In genomic region chr11:11844367-11844971, GRCm38 (mm10) we compare ENCODE assay signal across 8 mouse cellular contexts. TPM values are rescaled to one million over a fixed set of nuclear protein-coding genes. Genes with fewer than 3 reads are reported as not detected.
DNase-seq lines count a peak whose midpoint lies in the region; ATAC-seq lines count a peak whose summit lies in the region.

No protein-coding gene starts in this region.

- H3K4me1 ChIP-seq in embryonic facial prominence, embryonic 12.5 days, result peaks cover 10% of the 10 kb centered on the region
- peaks cover 57% of the 10 kb centered on the region for H3K4me1 ChIP-seq in heart, embryonic 12.5 days (replicated peaks)
- peaks cover 25% of the 10 kb centered on the region for H3K4me1 ChIP-seq in kidney, embryonic 15.5 days
- H3K4me1 ChIP-seq in stomach, embryonic 16.5 days (ENCODE audit: control insufficient read depth, insufficient read depth, low read length), result peaks cover 12% of the 10 kb centered on the region

- ATAC-seq in embryonic facial prominence, embryonic 12.5 days (ENCODE audit: insufficient number of reproducible peaks, insufficient read depth, low FRiP score, low TSS enrichment), result peak; percentile 82
- ATAC-seq in heart, embryonic 12.5 days (ENCODE audit: insufficient number of reproducible peaks, low FRiP score), result peak; percentile 63
- peak; percentile 97 for ATAC-seq in kidney, embryonic 15.5 days (replicated peaks; ENCODE audit: low FRiP score)
- peak; percentile 85 for ATAC-seq in stomach, embryonic 16.5 days (ENCODE audit: insufficient read depth, low FRiP score)
- no peak; the same call in 1 of the 2 replicates for ATAC-seq in granulocyte monocyte progenitor cell, adult 5-6 weeks (replicated peaks; ENCODE audit: poor library complexity, severe bottlenecking)

- H3K9me3 ChIP-seq in embryonic facial prominence, embryonic 12.5 days, result no peaks in the 10 kb centered on the region
- H3K9me3 ChIP-seq in heart, embryonic 12.5 days (replicated peaks), result no peaks in the 10 kb centered on the region
- no peaks in the 10 kb centered on the region for H3K9me3 ChIP-seq in kidney, embryonic 15.5 days (replicated peaks)
- H3K9me3 ChIP-seq in stomach, embryonic 16.5 days (replicated peaks; ENCODE audit: control insufficient read depth, low read length), result no peaks in the 10 kb centered on the region

- peak; percentile 32 to 82 for DNase-seq in urinary bladder, adult 18-20 months (ENCODE audit: low spot score in 2 of 2)
- no peak for DNase-seq in urinary bladder, adult 2 months (ENCODE audit: low spot score)
- peak; percentile 70 for DNase-seq in lung, postnatal 14 days

- no peaks in the 10 kb centered on the region for H3K36me3 ChIP-seq in embryonic facial prominence, embryonic 12.5 days
- no peaks in the 10 kb centered on the region for H3K36me3 ChIP-seq in heart, embryonic 12.5 days
- H3K36me3 ChIP-seq in kidney, embryonic 15.5 days, result no peaks in the 10 kb centered on the region
- H3K36me3 ChIP-seq in stomach, embryonic 16.5 days (ENCODE audit: control insufficient read depth, insufficient read depth, low read length), result no peaks in the 10 kb centered on the region

- H3K9ac ChIP-seq in embryonic facial prominence, embryonic 12.5 days, result no peak overlapping the region
- H3K9ac ChIP-seq in heart, embryonic 12.5 days, result peak overlapping the region; percentile 2; the same call in 1 of the 2 replicates
- no peak overlapping the region for H3K9ac ChIP-seq in kidney, embryonic 15.5 days
- H3K9ac ChIP-seq in stomach, embryonic 16.5 days (ENCODE audit: low read length), result no peak overlapping the region

- H3K27me3 ChIP-seq in embryonic facial prominence, embryonic 12.5 days, result no peaks in the 10 kb centered on the region
- H3K27me3 ChIP-seq in heart, embryonic 12.5 days (replicated peaks), result no peaks in the 10 kb centered on the region
- H3K27me3 ChIP-seq in kidney, embryonic 15.5 days, result no peaks in the 10 kb centered on the region
- H3K27me3 ChIP-seq in stomach, embryonic 16.5 days (ENCODE audit: control insufficient read depth, insufficient read depth, low read length), result no peaks in the 10 kb centered on the region

- 52% methylated on average over 13 of the region's 13 CpGs for WGBS in embryonic facial prominence, embryonic 12.5 days
- WGBS in heart, embryonic 12.5 days, result 45% methylated on average over 13 of the region's 13 CpGs
- 24% methylated on average over 13 of the region's 13 CpGs for WGBS in kidney, embryonic 15.5 days
- 49% methylated on average over 13 of the region's 13 CpGs for WGBS in stomach, embryonic 16.5 days

- no peak overlapping the region for H3K4me3 ChIP-seq in embryonic facial prominence, embryonic 12.5 days
- H3K4me3 ChIP-seq in heart, embryonic 12.5 days, result no peak overlapping the region
- H3K4me3 ChIP-seq in kidney, embryonic 15.5 days (replicated peaks), result no peak overlapping the region
- no peak overlapping the region for H3K4me3 ChIP-seq in stomach, embryonic 16.5 days (replicated peaks; ENCODE audit: low read length)

- H3K4me2 ChIP-seq in embryonic facial prominence, embryonic 12.5 days (replicated peaks), result no peak overlapping the region
- no peak overlapping the region for H3K4me2 ChIP-seq in heart, embryonic 12.5 days
- no peak overlapping the region for H3K4me2 ChIP-seq in kidney, embryonic 15.5 days
- H3K4me2 ChIP-seq in stomach, embryonic 16.5 days (ENCODE audit: low read depth, low read length), result no peak overlapping the region

- H3K27ac ChIP-seq in embryonic facial prominence, embryonic 12.5 days, result peak overlapping the region; percentile 64
- peak overlapping the region; percentile 48 for H3K27ac ChIP-seq in heart, embryonic 12.5 days (ENCODE audit: poor library complexity, severe bottlenecking)
- H3K27ac ChIP-seq in kidney, embryonic 15.5 days, result peak overlapping the region; percentile 74
- H3K27ac ChIP-seq in stomach, embryonic 16.5 days (ENCODE audit: low read length), result peak overlapping the region; percentile 50

RNA-seq across cellular contexts. Expression of gene Fignl1, which starts 35.7 kb away (rescaled TPM):
- polyA plus RNA-seq in urinary bladder, adult 2 months (2012; rRNA removed), result 0.66 and 1.2 TPM in 2 replicates
- polyA plus RNA-seq in embryonic facial prominence, embryonic 12.5 days (2016; fragmentation: Nextera tagmentation; extraction: Ambion mirVana), result 66.9 and 71.1 TPM in 2 replicates
- 76.7 and 77.8 TPM in 2 replicates for polyA plus RNA-seq in heart, embryonic 12.5 days (2016; fragmentation: Nextera tagmentation; extraction: Ambion mirVana)
- 66.0 and 70.0 TPM in 2 replicates for polyA plus RNA-seq in kidney, embryonic 15.5 days (2015; fragmentation: Nextera tagmentation; extraction: Ambion mirVana)
- 47.3 and 50.1 TPM in 2 replicates for polyA plus RNA-seq in stomach, embryonic 16.5 days (2015; fragmentation: Nextera tagmentation; extraction: Ambion mirVana)
- 43.8 and 51.2 TPM in 2 replicates for total RNA-seq in granulocyte monocyte progenitor cell, adult 5-6 weeks (2014; fragmentation: Nextera tagmentation)
- total RNA-seq in granulocyte monocyte progenitor cell, adult 5-6 weeks (2017), result 93.0 and 100 TPM in 2 replicates

RNA-seq across cellular contexts. Expression of gene Ddc, which starts 53.5 kb away (rescaled TPM):
- polyA plus RNA-seq in urinary bladder, adult 2 months (2012; rRNA removed), result 3.4 and 4.1 TPM in 2 replicates
- 10.8 and 13.5 TPM in 2 replicates for polyA plus RNA-seq in embryonic facial prominence, embryonic 12.5 days (2016; fragmentation: Nextera tagmentation; extraction: Ambion mirVana)
- 51.8 and 55.2 TPM in 2 replicates for polyA plus RNA-seq in heart, embryonic 12.5 days (2016; fragmentation: Nextera tagmentation; extraction: Ambion mirVana)
- 14.3 and 15.4 TPM in 2 replicates for polyA plus RNA-seq in kidney, embryonic 15.5 days (2015; fragmentation: Nextera tagmentation; extraction: Ambion mirVana)
- polyA plus RNA-seq in stomach, embryonic 16.5 days (2015; fragmentation: Nextera tagmentation; extraction: Ambion mirVana), result 48.7 and 49.1 TPM in 2 replicates
- 2.1 TPM in 1 of 2 replicates, not detected in the other for total RNA-seq in granulocyte monocyte progenitor cell, adult 5-6 weeks (2014; fragmentation: Nextera tagmentation)
- total RNA-seq in granulocyte monocyte progenitor cell, adult 5-6 weeks (2017), result 0.65 TPM in 1 of 2 replicates, not detected in the other

Comparison
In these comparisons a context has a peak if more than half of its experiments do, and no peak if none do; other contexts are left out.
1. RNA of gene Fignl1, which starts 35.7 kb away (polyA plus RNA-seq): 76.7 to 77.8 TPM in heart, embryonic 12.5 days, 66.9 to 71.1 TPM in embryonic facial prominence, embryonic 12.5 days, 66.0 to 70.0 TPM in kidney, embryonic 15.5 days and 47.3 to 50.1 TPM in stomach, embryonic 16.5 days; 0.66 to 1.2 TPM in urinary bladder, adult 2 months; every median in the first group is over 10 times any median in the second.
2. Peak in every context shown above with its lines, with median percentiles within 50 percentile points of each other: H3K27ac ChIP-seq.